Mouse (Mus musculus): ENCODE data around the gene Cycs. TPM values are rescaled to one million over a fixed set of nuclear protein-coding genes. Genes with fewer than 3 reads are reported as not detected.
"Not testable (repeated sequence)": the region's sequence is repeated elsewhere in the genome, so short reads cannot be mapped to it uniquely, and the experiment has no call there.

Gene Cycs
- polyA plus RNA-seq (2012; rRNA removed): 68.8 and 69.5 TPM in 2 replicates

DNA sequence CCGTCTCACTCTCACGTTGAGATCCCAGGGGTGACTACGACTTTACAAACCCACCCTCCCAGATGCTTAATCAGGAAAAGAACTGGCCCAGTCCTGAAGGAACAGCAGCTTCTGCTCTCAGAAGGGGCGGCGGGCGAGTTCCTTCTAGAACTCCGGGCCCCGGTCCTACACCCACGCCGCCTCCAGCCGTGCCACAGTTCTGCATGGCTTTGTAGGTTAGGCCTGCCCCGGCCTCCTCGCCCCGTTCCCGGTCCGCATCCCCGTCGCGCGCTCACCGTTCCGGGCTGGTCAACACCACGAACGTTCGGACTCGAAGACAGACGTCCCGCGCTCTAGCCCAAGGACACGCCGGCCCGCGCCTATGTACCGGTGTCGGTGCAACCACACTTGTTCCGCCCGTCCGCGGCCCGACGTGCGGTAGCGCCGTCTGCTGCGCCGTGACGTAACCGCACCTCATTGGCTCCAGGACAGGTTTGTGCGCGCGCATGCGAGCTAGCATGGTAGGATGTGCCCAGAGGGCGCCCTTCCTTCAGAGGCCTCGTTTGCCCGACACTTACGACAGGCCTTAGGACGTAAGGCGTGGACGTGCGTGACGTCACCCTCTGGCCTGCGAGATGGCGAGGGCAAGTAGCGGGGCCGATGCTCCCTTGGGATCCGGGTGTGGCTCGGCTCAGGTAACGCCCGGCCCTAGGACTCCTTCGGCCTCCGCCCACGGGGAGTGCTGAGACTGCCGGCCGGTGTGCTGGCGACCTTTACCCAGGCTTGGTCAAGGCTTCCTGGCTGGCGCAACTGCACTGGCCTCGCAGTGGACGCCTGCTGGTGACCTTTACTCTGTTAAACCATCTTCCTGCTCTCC lies at the start of gene Cycs:
TSS of gene Cycs (minus strand) at position 398 of the 856 bp plus-strand sequence.
- peak; percentile 98 to 100 for DNase-seq (ENCODE audit: extremely low spot score in 1 of 2, low spot score in 1 of 2)

DNA sequence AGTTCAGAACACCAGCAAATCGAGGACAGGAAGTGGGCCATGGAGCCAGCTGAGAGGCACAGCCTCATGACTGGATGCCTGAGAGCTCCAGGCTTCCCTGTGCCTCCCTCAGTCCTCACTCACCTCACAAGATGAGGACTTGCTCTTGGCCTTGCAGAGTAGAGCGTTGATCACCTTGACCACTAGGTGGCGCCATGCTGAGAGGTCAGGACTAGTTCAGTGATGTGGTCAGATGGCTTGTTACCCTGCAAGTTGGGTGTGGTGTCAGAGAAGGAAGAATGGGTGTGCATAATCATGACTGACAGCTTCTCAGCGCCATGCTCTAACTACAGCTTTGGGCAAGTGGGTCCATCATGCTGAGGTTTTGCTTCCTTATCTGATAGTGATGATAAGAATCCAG lies 35.3 kb upstream of the Cycs start:
- DNase-seq (ENCODE audit: extremely low spot score in 1 of 2, low spot score in 1 of 2): no peak

- no peak for DNase-seq (ENCODE audit: extremely low spot score in 1 of 2, low spot score in 1 of 2)
These were observed 32.2 kb upstream of the Cycs start for GRCm38 (mm10) chr6:50598560-50598959.

- DNase-seq (ENCODE audit: extremely low spot score in 1 of 2, low spot score in 1 of 2): peak; percentile 82 to 91
These were observed 30.2 kb upstream of the Cycs start, which contains the start of gene 4921507P07Rik for GRCm38 (mm10) chr6:50596301-50597211. Gene 4921507P07Rik, minus strand, starts transcription at chr6:50596632.

DNA sequence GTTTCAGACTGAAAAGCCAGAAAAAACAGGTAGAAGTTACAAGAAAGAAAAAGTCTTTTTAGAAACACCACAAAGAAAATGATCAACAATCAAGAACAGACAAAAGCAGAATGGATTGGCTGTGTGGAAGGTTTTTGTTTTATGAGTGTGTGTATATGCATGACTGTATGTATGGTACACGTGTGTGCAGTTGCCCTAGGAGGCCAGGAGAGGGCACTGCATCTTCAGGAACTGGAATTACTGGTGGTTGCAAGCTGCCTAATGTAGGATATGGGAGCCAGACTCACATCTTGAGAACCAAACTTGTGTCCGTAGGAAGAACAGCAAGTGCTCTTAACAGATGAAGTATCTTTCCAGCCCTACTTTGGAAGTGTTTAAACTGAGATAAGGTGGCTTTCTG lies 28.0 kb upstream of the Cycs start:
- DNase-seq (ENCODE audit: extremely low spot score in 1 of 2, low spot score in 1 of 2): no peak

DNA sequence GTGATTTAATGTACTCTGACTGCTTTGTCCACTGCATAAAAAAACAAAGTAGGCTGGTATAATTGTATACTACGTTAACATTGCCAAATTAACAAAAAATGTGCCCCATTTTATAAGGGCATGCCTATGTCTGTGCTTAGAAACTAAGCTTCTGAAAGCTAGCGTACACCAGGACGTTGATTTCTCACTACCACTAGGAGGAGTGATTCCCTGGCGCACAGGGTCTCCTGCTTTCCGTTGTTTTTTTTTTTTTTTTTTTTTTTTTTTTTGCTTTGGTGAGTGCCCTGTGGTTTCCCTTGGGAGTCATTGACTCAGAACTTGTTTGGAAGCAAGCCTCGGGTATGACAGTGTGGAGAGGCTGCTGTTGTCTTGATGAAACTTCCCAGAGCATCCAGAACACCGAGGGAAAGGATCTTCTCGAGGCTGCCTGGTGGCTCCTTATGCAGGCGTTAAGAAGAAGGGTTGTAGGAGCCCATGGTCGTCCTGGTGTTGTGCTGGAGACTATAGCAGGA lies 27.1 kb upstream of the Cycs start:
- DNase-seq (ENCODE audit: extremely low spot score in 1 of 2, low spot score in 1 of 2): no peak

DNA sequence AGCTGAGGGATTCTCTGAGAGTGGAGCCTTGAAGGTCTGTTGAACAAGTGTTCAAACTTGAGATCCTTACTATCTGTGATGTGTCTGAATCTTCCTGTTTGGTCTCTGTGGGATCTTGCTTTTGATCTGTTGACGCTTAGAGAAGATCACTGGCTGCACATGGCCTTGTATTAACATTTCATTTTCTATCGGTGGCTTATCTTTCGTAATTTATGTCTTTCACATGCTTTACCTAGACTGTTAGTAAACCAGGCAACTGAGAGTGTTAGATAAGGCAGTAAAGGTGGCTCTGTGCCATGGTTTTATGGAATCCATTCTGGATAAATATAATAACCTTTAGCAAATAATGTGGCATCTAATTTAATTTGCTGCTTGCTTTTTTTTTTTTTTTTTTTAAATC lies 23.9 kb upstream of the Cycs start:
- DNase-seq (ENCODE audit: extremely low spot score in 1 of 2, low spot score in 1 of 2): no peak

GRCm38 (mm10) chr6:50588251-50588650 lies 21.9 kb upstream of the Cycs start:
- peak in 1 of 2 experiments; percentile 89 for DNase-seq (ENCODE audit: extremely low spot score in 1 of 2, low spot score in 1 of 2)

GRCm38 (mm10) chr6:50587412-50587811 lies 21.1 kb upstream of the Cycs start:
- DNase-seq (ENCODE audit: extremely low spot score in 1 of 2, low spot score in 1 of 2): no peak

GRCm38 (mm10) chr6:50586316-50586715 lies 20.0 kb upstream of the Cycs start:
- no peak for DNase-seq (ENCODE audit: extremely low spot score in 1 of 2, low spot score in 1 of 2)

- DNase-seq (ENCODE audit: extremely low spot score in 1 of 2, low spot score in 1 of 2): no peak
These were observed 19.4 kb upstream of the Cycs start for GRCm38 (mm10) chr6:50585733-50586132.

DNA sequence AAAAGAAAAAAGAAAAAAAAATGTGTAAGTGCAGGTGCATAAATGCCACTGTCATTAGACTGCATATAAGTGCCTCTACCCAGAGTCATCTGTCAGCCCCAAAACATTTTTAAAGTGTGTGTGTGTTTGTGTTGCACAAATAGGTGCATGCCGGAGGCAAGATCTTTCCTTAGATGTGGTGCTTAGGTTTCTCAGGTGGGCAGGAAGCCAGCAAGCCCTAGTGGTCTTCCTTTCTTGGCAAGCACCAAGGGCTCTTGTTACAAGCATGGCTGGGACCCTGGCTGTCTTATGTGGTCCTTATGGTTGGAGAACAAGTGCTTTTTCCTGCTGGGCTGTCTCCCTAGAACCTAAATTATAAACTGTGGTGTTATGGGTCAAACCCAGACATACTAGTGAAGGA lies 5.3 kb upstream of the Cycs start:
- DNase-seq (ENCODE audit: extremely low spot score in 1 of 2, low spot score in 1 of 2): no peak

GRCm38 (mm10) chr6:50566997-50567255 lies 588 bp upstream of the Cycs start:
- no peak for DNase-seq (ENCODE audit: extremely low spot score in 1 of 2, low spot score in 1 of 2)

- DNase-seq (ENCODE audit: extremely low spot score in 1 of 2, low spot score in 1 of 2): no peak
These were observed 2.7 kb downstream of the Cycs start for GRCm38 (mm10) chr6:50563651-50564050.

GRCm38 (mm10) chr6:50562421-50562820 lies 3.9 kb downstream of the Cycs start:
- peak in 1 of 2 experiments; percentile 51 for DNase-seq (ENCODE audit: extremely low spot score in 1 of 2, low spot score in 1 of 2)

GRCm38 (mm10) chr6:50560776-50561175 lies 5.6 kb downstream of the Cycs start:
- DNase-seq (ENCODE audit: extremely low spot score in 1 of 2, low spot score in 1 of 2): no peak

- no peak for DNase-seq (ENCODE audit: extremely low spot score in 1 of 2, low spot score in 1 of 2)
These were observed 7.5 kb downstream of the Cycs start for GRCm38 (mm10) chr6:50558877-50559276.

GRCm38 (mm10) chr6:50557566-50557965 lies 8.8 kb downstream of the Cycs start:
- DNase-seq (ENCODE audit: extremely low spot score in 1 of 2, low spot score in 1 of 2): no peak

DNA sequence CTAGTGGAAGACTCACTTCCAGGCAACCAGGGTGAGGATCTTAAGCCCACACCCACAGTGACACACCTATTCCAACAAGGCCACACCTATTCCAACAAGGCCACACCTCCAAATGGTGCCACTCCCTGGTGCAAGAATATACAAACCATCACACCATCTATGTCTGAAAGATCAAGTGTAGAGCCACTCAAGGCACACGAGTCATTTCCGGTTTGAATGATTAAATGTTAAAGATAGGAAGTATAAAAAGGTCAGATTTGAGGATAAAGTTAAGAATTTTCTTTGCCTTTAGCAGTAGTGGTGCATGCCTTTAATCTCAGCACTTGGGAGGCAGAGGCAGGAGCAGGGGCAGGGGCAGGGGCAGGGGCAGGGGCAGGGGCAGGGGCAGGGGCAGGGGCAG lies 12.1 kb downstream of the Cycs start:
- not testable (repeated sequence) for DNase-seq (ENCODE audit: extremely low spot score in 1 of 2, low spot score in 1 of 2)

GRCm38 (mm10) chr6:50552881-50553518 lies 13.3 kb downstream of the Cycs start:
- DNase-seq (ENCODE audit: extremely low spot score in 1 of 2, low spot score in 1 of 2): no peak

- no peak for DNase-seq (ENCODE audit: extremely low spot score in 1 of 2, low spot score in 1 of 2)
These were observed 16.5 kb downstream of the Cycs start for GRCm38 (mm10) chr6:50549791-50550190.
